Mouse (Mus musculus) lung, embryonic 14.5 days (tissue): ENCODE results near the gene Kctd10. TPM values are rescaled to one million over a fixed set of nuclear protein-coding genes. Genes with fewer than 3 reads are reported as not detected.
A peak's percentile ranks its signal among the peaks of the same experiment; 100 is the strongest.

Source experiments
- ATAC-seq: fragments of 200-750 bp; cut with Nextera tagmentation; 2 replicates; pipeline ENCODE4 v1.8.0; 2017; ENCODE audit warnings: mild to moderate bottlenecking, moderate TSS enrichment, moderate library complexity; ENCODE audit not compliant: insufficient read depth
- DNase-seq: peaks from one replicate; pipeline ENCODE4 v3.0.0-alpha.2; 2015
- H3K27ac ChIP-seq: fragments of 300-500 bp; sonication (generic); 2 replicates; pipeline ENCODE4 v1.5.1; 2014; ENCODE audit warnings: low read depth, mild to moderate bottlenecking, moderate library complexity
- H3K27me3 ChIP-seq: fragments of 300-500 bp; sonication (generic); 2 replicates; pipeline ENCODE4 v1.6.1; 2014; ENCODE audit warnings: low read length, control low read depth; ENCODE audit not compliant: insufficient read depth
- H3K36me3 ChIP-seq: fragments of 300-500 bp; sonication (generic); 2 replicates; pipeline ENCODE4 v1.6.1; 2014; ENCODE audit warnings: control low read depth; ENCODE audit not compliant: insufficient read depth
- H3K4me1 ChIP-seq: fragments of 300-500 bp; sonication (generic); 2 replicates; pipeline ENCODE4 v1.6.1; 2014; ENCODE audit warnings: antibody characterized with exemption, control low read depth; ENCODE audit not compliant: insufficient read depth
- H3K4me2 ChIP-seq: fragments of 300-500 bp; sonication (generic); 2 replicates; pipeline ENCODE4 v1.6.1; 2014; ENCODE audit warnings: mild to moderate bottlenecking
- H3K4me3 ChIP-seq: fragments of 300-500 bp; sonication (generic); 2 replicates; pipeline ENCODE4 v1.5.1; 2014; ENCODE audit warnings: low read depth, low read length
- H3K9ac ChIP-seq: fragments of 300-500 bp; sonication (generic); 2 replicates; pipeline ENCODE4 v1.6.1; 2014
- H3K9me3 ChIP-seq: fragments of 300-500 bp; sonication (generic); 2 replicates; pipeline ENCODE4 v1.6.1; 2016; ENCODE audit warnings: low read depth, low read length, control low read depth
- CTCF ChIP-seq: IDR thresholded peaks from 2 replicates; pipeline ENCODE4 v1.5.1; 2016; ENCODE audit warnings: antibody characterized with exemption, low read depth
- WGBS: fragments of 180-500 bp; shearing (Covaris S2); extraction: QIAGEN DNeasy Blood & Tissue Kit; methylation state at CpG from one replicate; pipeline ENCODE4 v1.1.7; 2014; 5-methylcytosine and 5-hydroxymethylcytosine counted together
- polyA plus RNA-seq: library from polyadenylated mRNA; unstranded; fragments of >200 nt; fragmentation: Nextera tagmentation; extraction: Ambion mirVana; gene quantifications from 2 replicates; pipeline ENCODE4 v1.2.1, GENCODE M21; 2014

The Kctd10 gene
- polyA plus RNA-seq, 1 experiment from 2014 or later = 140 TPM

GRCm38 (mm10) chr5:114418541-114418940 lies 38.2 kb upstream of the Kctd10 start:
- H3K27me3 ChIP-seq = no peaks in the 10 kb centered on the region
- 74% methylated on average over 8 of the region's 8 CpGs for WGBS
- H3K4me3 ChIP-seq = no peak overlapping the region
- H3K36me3 ChIP-seq = peaks cover 75% of the 10 kb centered on the region
- H3K4me1 ChIP-seq = peaks cover 13% of the 10 kb centered on the region; the same call in 1 of the 2 replicates
- no peak overlapping the region for H3K27ac ChIP-seq
- ATAC-seq (no peak), DNase-seq (peak; percentile 40)
- no peaks in the 10 kb centered on the region for H3K9me3 ChIP-seq
- TF ChIP-seq CTCF = peak; percentile 64
- no peak overlapping the region for H3K9ac ChIP-seq
- no peak overlapping the region for H3K4me2 ChIP-seq

- Histone ChIP-seq H3K4me3 (no peak overlapping the region), H3K4me1 (peaks cover 16% of the 10 kb centered on the region), H3K27me3 (no peaks in the 10 kb centered on the region), H3K36me3 (peaks cover 92% of the 10 kb centered on the region), H3K9ac (no peak overlapping the region), H3K27ac (no peak overlapping the region), H3K9me3 (no peaks in the 10 kb centered on the region), H3K4me2 (no peak overlapping the region)
- DNase-seq (no peak), ATAC-seq (no peak)
- 72% methylated on average over 8 of the region's 8 CpGs for WGBS
- TF ChIP-seq CTCF = no peak
Observed at GRCm38 (mm10) chr5:114416855-114417254, 36.5 kb upstream of the Kctd10 start.

- H3K36me3 ChIP-seq = peaks cover 99% of the 10 kb centered on the region
- TF ChIP-seq CTCF = no peak
- H3K9ac ChIP-seq = no peak overlapping the region
- H3K4me3 ChIP-seq = no peak overlapping the region
- H3K4me2 ChIP-seq = no peak overlapping the region
- ATAC-seq (no peak), DNase-seq (no peak)
- H3K4me1 ChIP-seq = peaks cover 17% of the 10 kb centered on the region
- no peaks in the 10 kb centered on the region for H3K27me3 ChIP-seq
- no peaks in the 10 kb centered on the region for H3K9me3 ChIP-seq
- 95% methylated on average over 5 of the region's 5 CpGs for WGBS
- no peak overlapping the region for H3K27ac ChIP-seq
Observed at GRCm38 (mm10) chr5:114415606-114416005, 35.3 kb upstream of the Kctd10 start.

GRCm38 (mm10) chr5:114413067-114413735 lies 32.9 kb upstream of the Kctd10 start:
- DNase-seq (peak; percentile 90), ATAC-seq (peak; percentile 88)
- H3K4me2 ChIP-seq = peak overlapping the region; percentile 18; the same call in 1 of the 2 replicates
- no peak overlapping the region for H3K4me3 ChIP-seq
- peak overlapping the region; percentile 85 for H3K27ac ChIP-seq
- no peaks in the 10 kb centered on the region for H3K9me3 ChIP-seq
- 16% methylated on average over 16 of the region's 16 CpGs for WGBS
- H3K27me3 ChIP-seq = no peaks in the 10 kb centered on the region
- H3K36me3 ChIP-seq = peaks cover 99% of the 10 kb centered on the region
- no peak for TF ChIP-seq CTCF
- no peak overlapping the region for H3K9ac ChIP-seq
- H3K4me1 ChIP-seq = peaks cover 17% of the 10 kb centered on the region

- H3K36me3 ChIP-seq = peaks cover 99% of the 10 kb centered on the region
- H3K9me3 ChIP-seq = no peaks in the 10 kb centered on the region
- H3K4me3 ChIP-seq = no peak overlapping the region
- no peak overlapping the region for H3K9ac ChIP-seq
- WGBS = 27% methylated on average over 23 of the region's 23 CpGs
- peak; percentile 22 for ATAC-seq
- no peak for TF ChIP-seq CTCF
- H3K27ac ChIP-seq = peak overlapping the region; percentile 85
- H3K27me3 ChIP-seq = no peaks in the 10 kb centered on the region
- peaks cover 17% of the 10 kb centered on the region for H3K4me1 ChIP-seq
- peak; percentile 60 for DNase-seq
- no peak overlapping the region for H3K4me2 ChIP-seq
Observed at GRCm38 (mm10) chr5:114412361-114412998, 32.2 kb upstream of the Kctd10 start.

GRCm38 (mm10) chr5:114410429-114410828 lies 30.1 kb upstream of the Kctd10 start:
- DNase-seq (no peak), ATAC-seq (no peak)
- 80% methylated on average over 13 of the region's 13 CpGs for WGBS

GRCm38 (mm10) chr5:114408846-114409245 lies 28.5 kb upstream of the Kctd10 start:
- H3K4me2 ChIP-seq = no peak overlapping the region
- H3K4me3 ChIP-seq = no peak overlapping the region
- peaks cover 13% of the 10 kb centered on the region for H3K4me1 ChIP-seq
- WGBS = 87% methylated on average over 11 of the region's 11 CpGs
- DNase-seq = no peak
- no peak for ATAC-seq
- H3K27me3 ChIP-seq = no peaks in the 10 kb centered on the region
- no peak overlapping the region for H3K27ac ChIP-seq
- no peak overlapping the region for H3K9ac ChIP-seq
- TF ChIP-seq CTCF = no peak
- H3K36me3 ChIP-seq = peaks cover 99% of the 10 kb centered on the region
- H3K9me3 ChIP-seq = no peaks in the 10 kb centered on the region

More at GRCm38 (mm10) chr5:114410429-114410828, 30.1 kb upstream of the Kctd10 start:
- no peak overlapping the region for H3K4me3 ChIP-seq
- H3K27me3 ChIP-seq = no peaks in the 10 kb centered on the region
- peaks cover 17% of the 10 kb centered on the region for H3K4me1 ChIP-seq
- peaks cover 99% of the 10 kb centered on the region for H3K36me3 ChIP-seq
- TF ChIP-seq CTCF = no peak
- no peak overlapping the region for H3K27ac ChIP-seq
- no peak overlapping the region for H3K4me2 ChIP-seq
- H3K9me3 ChIP-seq = no peaks in the 10 kb centered on the region
- no peak overlapping the region for H3K9ac ChIP-seq
